Mouse (Mus musculus) forebrain, embryonic 14.5 days (tissue): ENCODE measurements around the gene Med27. TPM values are rescaled to one million over a fixed set of nuclear protein-coding genes. Genes with fewer than 3 reads are reported as not detected.

Experiments used
- ATAC-seq: fragments of 200-750 bp; cut with Nextera tagmentation; 2 replicates; pipeline ENCODE4 v1.8.0; 2017; ENCODE audit warnings: mild to moderate bottlenecking, moderate library complexity
- DNase-seq: peaks from one replicate; pipeline ENCODE4 v3.0.0-alpha.2; 2015; ENCODE audit warnings: low spot score
- H3K27ac ChIP-seq: fragments of 300-500 bp; sonication (generic); 2 replicates; pipeline ENCODE4 v1.5.1; 2014; ENCODE audit warnings: low read depth, mild to moderate bottlenecking, control low read depth, low read length, moderate library complexity
- H3K27me3 ChIP-seq: fragments of 300-500 bp; sonication (generic); replicated peaks from 2 replicates; pipeline ENCODE4 v1.6.1; 2014; ENCODE audit warnings: low read length, control low read depth, mixed read lengths; ENCODE audit not compliant: control insufficient read depth, insufficient read depth
- H3K36me3 ChIP-seq: fragments of 300-500 bp; sonication (generic); 2 replicates; pipeline ENCODE4 v1.6.1; 2014; ENCODE audit warnings: low read length, control low read depth; ENCODE audit not compliant: control insufficient read depth, insufficient read depth
- H3K4me1 ChIP-seq: fragments of 300-500 bp; sonication (generic); 2 replicates; pipeline ENCODE4 v1.6.1; 2014; ENCODE audit warnings: antibody characterized with exemption, low read length, control low read depth; ENCODE audit not compliant: control insufficient read depth, insufficient read depth
- H3K4me2 ChIP-seq: fragments of 300-500 bp; sonication (generic); 2 replicates; pipeline ENCODE4 v1.6.1; 2014; ENCODE audit warnings: mild to moderate bottlenecking, control low read depth, low read length
- H3K4me3 ChIP-seq: fragments of 300-500 bp; sonication (generic); 2 replicates; pipeline ENCODE4 v1.5.1; 2014; ENCODE audit warnings: low read depth, low read length, control low read depth
- H3K9ac ChIP-seq: fragments of 300-500 bp; sonication (generic); 2 replicates; pipeline ENCODE4 v1.6.1; 2014; ENCODE audit warnings: mild to moderate bottlenecking, low read length, control low read depth, moderate library complexity
- H3K9me3 ChIP-seq: fragments of 300-500 bp; sonication (generic); replicated peaks from 2 replicates; pipeline ENCODE4 v1.6.1; 2016; ENCODE audit warnings: low read length, control low read depth, mixed read lengths; ENCODE audit not compliant: control insufficient read depth
- WGBS: fragments of 180-500 bp; shearing (Covaris S2); extraction: QIAGEN DNeasy Blood & Tissue Kit; methylation state at CpG from one replicate; pipeline ENCODE4 v1.1.7; 2014; 5-methylcytosine and 5-hydroxymethylcytosine counted together
- polyA plus RNA-seq: library from polyadenylated mRNA; unstranded; fragments of >200 nt; fragmentation: Nextera tagmentation; extraction: Ambion mirVana; gene quantifications from 2 replicates; pipeline ENCODE4 v1.2.1, GENCODE M21; 2014

Med27 gene
- polyA plus RNA-seq, 1 experiment from 2014 or later = 108 TPM

DNA sequence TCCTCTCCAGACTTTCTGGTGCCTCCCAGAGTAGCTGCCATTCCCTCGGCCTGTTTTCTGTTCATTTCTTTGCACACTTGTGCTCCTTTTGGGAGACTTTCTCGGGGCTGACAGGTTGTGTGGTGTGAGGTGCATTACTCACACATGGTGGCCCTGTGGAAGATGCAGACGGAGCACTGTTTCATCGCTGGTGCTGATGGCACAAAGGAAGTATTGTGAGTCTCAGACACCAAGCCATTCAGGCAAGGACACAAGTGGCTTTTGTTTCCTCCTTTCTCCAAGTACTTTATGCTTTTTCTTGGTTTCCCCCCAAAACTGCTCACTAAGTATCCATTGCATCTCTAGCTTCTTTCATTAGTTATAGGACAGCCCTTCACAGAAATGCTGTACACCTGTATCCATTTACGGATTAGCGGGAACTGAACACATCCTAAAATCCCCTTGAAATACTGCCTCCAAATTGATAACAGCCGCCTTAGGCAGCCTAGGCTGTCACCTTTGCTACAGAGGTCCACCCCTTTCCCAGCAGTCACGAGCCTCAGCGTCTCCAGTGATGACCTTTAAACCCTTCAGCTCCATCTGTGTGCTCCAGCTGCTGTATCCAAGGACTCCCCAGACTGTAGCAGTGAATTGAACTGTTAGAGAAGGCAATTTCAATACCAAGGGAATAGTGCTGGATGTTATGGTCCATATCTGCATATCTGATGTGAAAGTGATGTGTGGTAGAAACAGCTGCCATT lies 136.5 kb downstream of the Med27 start:
- no peak overlapping the region for H3K27ac ChIP-seq
- no peak overlapping the region for H3K4me3 ChIP-seq
- H3K36me3 ChIP-seq = no peaks in the 10 kb centered on the region
- H3K27me3 ChIP-seq = no peaks in the 10 kb centered on the region
- no peaks in the 10 kb centered on the region for H3K9me3 ChIP-seq
- WGBS = 44% methylated on average over 9 of the region's 9 CpGs
- no peak for ATAC-seq
- H3K4me1 ChIP-seq = peaks cover 40% of the 10 kb centered on the region
- H3K9ac ChIP-seq = no peak overlapping the region
- no peak overlapping the region for H3K4me2 ChIP-seq
- DNase-seq = no peak

DNA sequence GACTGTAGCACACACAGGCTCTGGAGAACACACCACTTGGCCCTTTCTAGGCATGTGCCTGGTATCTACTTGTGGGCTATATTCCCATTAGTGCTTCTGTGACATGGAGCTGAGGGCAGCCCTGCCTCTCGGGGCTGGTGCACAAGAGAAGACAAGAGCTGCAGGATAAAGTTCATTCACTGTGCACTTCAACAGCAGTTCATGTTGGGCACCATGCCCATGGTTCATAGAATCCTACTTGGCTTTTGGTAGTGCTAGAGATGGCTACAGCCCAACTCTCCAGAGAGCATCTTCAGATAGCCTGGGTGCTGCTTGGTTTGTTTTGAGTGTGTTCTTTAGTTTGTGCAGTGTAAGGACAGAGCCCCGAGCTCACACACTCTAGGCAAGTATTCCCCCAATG lies 138.9 kb downstream of the Med27 start:
- 62% methylated on average over 2 of the region's 2 CpGs for WGBS
- Histone ChIP-seq H3K36me3 (no peaks in the 10 kb centered on the region), H3K4me2 (no peak overlapping the region), H3K27ac (no peak overlapping the region), H3K4me1 (peaks cover 53% of the 10 kb centered on the region), H3K9me3 (no peaks in the 10 kb centered on the region), H3K4me3 (no peak overlapping the region), H3K27me3 (no peaks in the 10 kb centered on the region), H3K9ac (no peak overlapping the region)
- ATAC-seq (no peak), DNase-seq (no peak)

DNA sequence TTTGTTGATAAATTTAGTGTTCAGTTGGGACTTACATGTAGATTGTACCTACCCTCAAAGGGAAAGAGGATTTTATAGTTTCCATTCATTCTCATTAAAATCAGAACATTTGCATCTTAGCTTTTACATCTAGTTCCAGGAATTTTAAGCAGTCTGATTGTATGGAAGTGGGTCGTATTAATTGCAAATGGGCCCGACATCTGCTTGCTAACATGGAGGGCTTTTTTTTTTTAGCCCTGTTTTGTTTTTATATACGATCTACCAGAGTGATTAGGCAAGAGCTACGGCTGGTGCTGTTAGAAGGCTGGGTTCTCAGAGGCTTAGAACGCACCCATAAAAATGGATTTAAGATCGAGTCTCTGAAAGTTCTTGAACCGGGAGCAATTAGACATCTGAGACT lies 139.9 kb downstream of the Med27 start:
- ATAC-seq (peak; percentile 54), DNase-seq (peak; percentile 78)
- Histone ChIP-seq H3K4me3 (no peak overlapping the region), H3K9ac (no peak overlapping the region), H3K9me3 (no peaks in the 10 kb centered on the region), H3K4me1 (peaks cover 53% of the 10 kb centered on the region), H3K27me3 (no peaks in the 10 kb centered on the region), H3K36me3 (no peaks in the 10 kb centered on the region), H3K4me2 (no peak overlapping the region), H3K27ac (no peak overlapping the region; the same call in 1 of the 2 replicates)
- 22% methylated on average over 7 of the region's 7 CpGs for WGBS

DNA sequence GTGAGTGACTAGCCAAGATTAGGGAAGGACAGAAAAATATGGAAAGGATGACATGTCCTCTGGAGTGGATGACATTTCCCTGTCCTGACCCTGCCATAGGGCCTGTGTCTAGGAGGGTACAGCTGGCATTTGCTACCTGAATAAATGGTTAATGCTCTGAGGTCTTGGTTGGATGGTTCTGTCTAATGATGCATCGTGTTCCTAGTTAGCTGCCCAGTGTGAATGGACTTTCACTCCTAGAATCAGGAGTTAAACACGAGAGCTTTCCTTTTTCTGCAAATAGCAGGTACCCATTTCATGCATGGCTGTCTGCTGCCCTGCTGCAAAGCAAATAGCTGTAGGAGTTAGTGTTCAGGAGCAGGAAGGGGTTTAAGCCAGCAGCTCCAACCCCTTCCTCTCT lies 141.0 kb downstream of the Med27 start:
- WGBS = 45% methylated on average over 2 of the region's 2 CpGs
- H3K27ac ChIP-seq = 0 out of 2 replicates have a peak overlapping the region, but pooled peaks have one; percentile 9
- H3K9ac ChIP-seq = no peak overlapping the region
- DNase-seq = no peak
- H3K4me2 ChIP-seq = no peak overlapping the region
- peaks cover 48% of the 10 kb centered on the region for H3K4me1 ChIP-seq
- H3K4me3 ChIP-seq = no peak overlapping the region
- no peaks in the 10 kb centered on the region for H3K9me3 ChIP-seq
- no peak for ATAC-seq
- H3K36me3 ChIP-seq = no peaks in the 10 kb centered on the region
- no peaks in the 10 kb centered on the region for H3K27me3 ChIP-seq

DNA sequence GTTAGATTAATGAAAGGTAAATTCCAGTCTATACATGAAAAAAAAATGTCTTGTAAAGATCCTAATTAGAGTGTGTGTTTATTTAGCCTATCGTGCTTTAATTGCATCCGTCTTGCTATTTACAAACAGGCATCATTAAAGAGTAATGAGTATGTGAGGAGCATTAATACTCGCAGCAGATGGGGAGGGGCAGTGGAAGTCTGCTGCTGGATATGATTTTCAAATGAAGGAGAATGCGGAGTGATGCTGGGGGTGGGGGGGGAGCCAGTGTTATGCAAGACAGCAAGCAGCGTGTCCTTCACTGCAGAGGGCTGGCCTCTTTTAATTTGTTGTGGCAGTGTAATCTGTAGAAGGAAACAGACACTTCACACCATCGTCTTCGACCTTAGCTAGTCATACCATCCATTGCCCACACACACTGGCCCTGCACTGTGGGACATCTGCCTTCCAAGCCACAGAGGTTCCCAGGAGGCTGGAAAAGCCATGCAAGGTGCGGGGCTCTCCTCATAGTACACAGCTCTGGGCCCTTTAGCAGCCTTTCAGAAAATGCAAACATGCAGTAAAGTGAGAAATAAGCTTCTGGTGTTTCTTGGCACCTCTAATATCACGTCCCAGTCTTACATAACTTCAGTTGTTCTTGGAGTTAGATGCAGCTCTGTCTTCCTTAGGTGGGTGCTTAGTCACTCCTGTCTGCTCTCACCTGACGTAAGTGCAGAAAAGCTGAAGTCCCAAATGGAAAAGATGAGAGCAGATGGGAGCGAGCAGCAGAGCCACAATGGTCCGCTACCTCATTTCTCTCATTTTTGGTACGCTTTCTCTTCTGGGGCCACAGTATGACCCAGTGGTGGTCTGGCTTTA lies 142.0 kb downstream of the Med27 start:
- H3K4me3 ChIP-seq = no peak overlapping the region
- no peak overlapping the region for H3K4me2 ChIP-seq
- H3K36me3 ChIP-seq = no peaks in the 10 kb centered on the region
- DNase-seq (peak; percentile 52), ATAC-seq (peak; percentile 40; the same call in 1 of the 2 replicates)
- no peak overlapping the region for H3K9ac ChIP-seq
- H3K27ac ChIP-seq = no peak overlapping the region; the same call in 1 of the 2 replicates
- no peaks in the 10 kb centered on the region for H3K27me3 ChIP-seq
- H3K4me1 ChIP-seq = peaks cover 48% of the 10 kb centered on the region
- WGBS = 43% methylated on average over 13 of the region's 13 CpGs
- no peaks in the 10 kb centered on the region for H3K9me3 ChIP-seq

DNA sequence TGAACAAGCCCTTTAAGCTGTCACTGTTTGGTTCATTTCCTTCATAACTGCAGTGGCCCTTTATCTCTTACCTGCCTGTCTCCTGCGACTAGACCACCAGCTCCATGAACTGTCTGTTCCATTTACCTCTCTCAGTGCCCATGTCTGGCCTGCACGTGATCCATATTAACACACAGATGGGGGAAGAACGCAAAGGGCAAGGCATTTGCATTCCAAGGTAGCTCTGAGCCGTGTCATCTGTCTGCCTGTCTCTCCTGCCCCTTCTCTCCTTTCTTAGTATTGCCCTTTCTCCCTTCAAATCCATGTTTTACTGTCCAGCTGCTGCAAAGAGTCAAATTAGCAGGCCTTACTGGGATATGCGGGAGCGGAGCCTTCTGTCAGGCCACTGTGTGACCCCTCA lies 145.0 kb downstream of the Med27 start:
- Histone ChIP-seq H3K36me3 (no peaks in the 10 kb centered on the region), H3K27me3 (no peaks in the 10 kb centered on the region), H3K9me3 (no peaks in the 10 kb centered on the region), H3K9ac (no peak overlapping the region), H3K4me3 (no peak overlapping the region), H3K4me1 (peaks cover 63% of the 10 kb centered on the region), H3K27ac (no peak overlapping the region), H3K4me2 (no peak overlapping the region)
- DNase-seq = no peak
- WGBS = 84% methylated on average over 6 of the region's 6 CpGs
- no peak for ATAC-seq

DNA sequence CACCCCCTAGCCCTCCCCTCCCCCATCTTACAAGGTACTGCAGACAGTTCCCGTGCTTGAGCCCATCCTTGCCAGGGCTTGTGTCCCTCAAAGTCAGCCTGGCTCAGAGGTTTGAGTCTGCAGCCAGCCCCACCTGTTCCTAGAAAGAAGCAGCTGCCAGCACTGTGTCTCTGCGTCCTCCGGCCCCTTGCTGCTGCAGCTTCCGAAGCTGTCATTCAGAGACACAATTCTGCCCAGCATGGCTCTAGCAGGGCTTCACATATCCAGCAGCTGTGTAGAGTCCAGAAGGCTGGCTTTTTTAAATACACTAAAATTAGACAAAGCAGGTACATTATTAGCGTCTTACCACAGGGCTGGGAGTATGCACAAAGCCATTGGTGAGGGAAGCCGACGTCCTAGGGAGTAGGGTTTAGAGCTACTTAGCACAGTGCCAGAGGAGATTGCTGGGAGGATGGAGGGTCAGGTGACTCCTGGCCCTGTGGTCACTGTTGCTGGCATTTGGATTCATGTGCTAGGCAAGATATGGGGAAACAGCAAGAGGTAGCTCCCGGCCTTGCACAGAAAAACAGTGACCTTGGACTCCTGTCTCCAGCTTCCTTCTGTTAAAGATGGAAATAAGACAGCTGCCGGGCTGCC lies 146.9 kb downstream of the Med27 start:
- H3K27me3 ChIP-seq = no peaks in the 10 kb centered on the region
- H3K36me3 ChIP-seq = no peaks in the 10 kb centered on the region
- no peaks in the 10 kb centered on the region for H3K9me3 ChIP-seq
- peak overlapping the region; percentile 46; the same call in 1 of the 2 replicates for H3K27ac ChIP-seq
- ATAC-seq (peak; percentile 33; the same call in 1 of the 2 replicates), DNase-seq (peak; percentile 67)
- WGBS = 17% methylated on average over 9 of the region's 9 CpGs
- no peak overlapping the region for H3K4me3 ChIP-seq
- peaks cover 48% of the 10 kb centered on the region for H3K4me1 ChIP-seq
- no peak overlapping the region for H3K4me2 ChIP-seq
- H3K9ac ChIP-seq = no peak overlapping the region; the same call in 1 of the 2 replicates

DNA sequence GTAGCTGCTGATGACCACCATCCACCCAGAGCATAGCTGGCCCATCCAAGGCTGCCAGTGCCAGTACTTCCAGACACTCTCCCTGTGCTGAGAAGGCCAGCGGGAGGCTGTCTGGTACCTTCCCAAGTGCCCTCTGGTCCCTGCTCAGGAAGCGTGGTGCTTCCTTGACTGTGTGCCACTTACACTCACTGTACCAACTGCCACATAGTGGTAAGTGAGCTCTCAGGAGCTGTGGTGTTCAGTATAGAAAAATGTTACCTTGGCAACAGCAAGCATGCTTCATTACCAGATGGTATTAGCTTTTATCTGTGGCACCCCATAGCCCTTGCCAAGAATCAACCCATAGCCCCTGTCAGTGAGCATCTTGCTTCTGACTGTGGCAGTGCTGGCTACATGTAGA lies 148.7 kb downstream of the Med27 start:
- peak overlapping the region; percentile 66 for H3K27ac ChIP-seq
- H3K9ac ChIP-seq = no peak overlapping the region
- no peak overlapping the region for H3K4me2 ChIP-seq
- DNase-seq (peak; percentile 81), ATAC-seq (peak; percentile 86)
- H3K4me1 ChIP-seq = peaks cover 37% of the 10 kb centered on the region
- H3K9me3 ChIP-seq = no peaks in the 10 kb centered on the region
- whole genome bisulfite sequencing = 62% methylated on average over 2 of the region's 2 CpGs
- H3K36me3 ChIP-seq = no peaks in the 10 kb centered on the region
- no peak overlapping the region for H3K4me3 ChIP-seq
- H3K27me3 ChIP-seq = no peaks in the 10 kb centered on the region
